Mouse (Mus musculus) kidney, postnatal 0 days (tissue): Measurements from ENCODE around the gene Sfxn2. TPM values are rescaled to one million over a fixed set of nuclear protein-coding genes. Genes with fewer than 3 reads are reported as not detected.

Experiments
- ATAC-seq: fragments of 200-750 bp; cut with Nextera tagmentation; replicated peaks from 2 replicates; pipeline ENCODE4 v1.8.0; 2017; ENCODE audit warnings: low read depth, moderate number of reproducible peaks, moderate TSS enrichment, moderate library complexity; ENCODE audit not compliant: low FRiP score
- DNase-seq: peaks from one replicate; pipeline ENCODE4 v3.0.0-alpha.2; 2016; ENCODE audit warnings: low spot score
- H3K27ac ChIP-seq: fragments of 300-500 bp; sonication (generic); 2 replicates; pipeline ENCODE4 v1.5.1; 2014; ENCODE audit warnings: mild to moderate bottlenecking
- H3K27me3 ChIP-seq: fragments of 300-500 bp; sonication (generic); 2 replicates; pipeline ENCODE4 v1.6.1; 2014; ENCODE audit warnings: low read length, mixed read lengths; ENCODE audit not compliant: insufficient read depth
- H3K36me3 ChIP-seq: fragments of 300-500 bp; sonication (generic); 2 replicates; pipeline ENCODE4 v1.6.1; 2014; ENCODE audit warnings: low read length, mixed read lengths; ENCODE audit not compliant: insufficient read depth
- H3K4me1 ChIP-seq: fragments of 300-500 bp; sonication (generic); replicated peaks from 2 replicates; pipeline ENCODE4 v1.6.1; 2014; ENCODE audit warnings: antibody characterized with exemption, low read length, mixed read lengths; ENCODE audit not compliant: insufficient read depth
- H3K4me2 ChIP-seq: fragments of 300-500 bp; sonication (generic); 2 replicates; pipeline ENCODE4 v1.6.1; 2014; ENCODE audit warnings: mild to moderate bottlenecking, low read length, moderate library complexity, mixed read lengths
- H3K4me3 ChIP-seq: fragments of 300-500 bp; sonication (generic); replicated peaks from 2 replicates; pipeline ENCODE4 v1.5.1; 2014; ENCODE audit warnings: low read depth, low read length
- H3K9ac ChIP-seq: fragments of 300-500 bp; sonication (generic); 2 replicates; pipeline ENCODE4 v1.6.1; 2014; ENCODE audit warnings: low read depth, low read length
- H3K9me3 ChIP-seq: fragments of 300-500 bp; sonication (generic); replicated peaks from 2 replicates; pipeline ENCODE4 v1.6.1; 2016; ENCODE audit warnings: low read length, inconsistent platforms, mixed read lengths
- CTCF ChIP-seq: IDR thresholded peaks from 2 replicates; pipeline ENCODE4 v1.5.1; 2016; ENCODE audit warnings: antibody characterized with exemption, low read depth, mild to moderate bottlenecking, moderate library complexity
- WGBS: fragments of 180-500 bp; shearing (Covaris S2); extraction: QIAGEN DNeasy Blood & Tissue Kit; methylation state at CpG from one replicate; pipeline ENCODE4 v1.1.7; 2014; 5-methylcytosine and 5-hydroxymethylcytosine counted together
- polyA plus RNA-seq: library from polyadenylated mRNA; unstranded; fragments of >200 nt; fragmentation: Nextera tagmentation; extraction: Ambion mirVana; gene quantifications from 2 replicates; pipeline ENCODE4 v1.2.1, GENCODE M21; 2015

The Sfxn2 gene
- polyA plus RNA-seq, 1 experiment from 2014 or later: 47.1 TPM

DNA sequence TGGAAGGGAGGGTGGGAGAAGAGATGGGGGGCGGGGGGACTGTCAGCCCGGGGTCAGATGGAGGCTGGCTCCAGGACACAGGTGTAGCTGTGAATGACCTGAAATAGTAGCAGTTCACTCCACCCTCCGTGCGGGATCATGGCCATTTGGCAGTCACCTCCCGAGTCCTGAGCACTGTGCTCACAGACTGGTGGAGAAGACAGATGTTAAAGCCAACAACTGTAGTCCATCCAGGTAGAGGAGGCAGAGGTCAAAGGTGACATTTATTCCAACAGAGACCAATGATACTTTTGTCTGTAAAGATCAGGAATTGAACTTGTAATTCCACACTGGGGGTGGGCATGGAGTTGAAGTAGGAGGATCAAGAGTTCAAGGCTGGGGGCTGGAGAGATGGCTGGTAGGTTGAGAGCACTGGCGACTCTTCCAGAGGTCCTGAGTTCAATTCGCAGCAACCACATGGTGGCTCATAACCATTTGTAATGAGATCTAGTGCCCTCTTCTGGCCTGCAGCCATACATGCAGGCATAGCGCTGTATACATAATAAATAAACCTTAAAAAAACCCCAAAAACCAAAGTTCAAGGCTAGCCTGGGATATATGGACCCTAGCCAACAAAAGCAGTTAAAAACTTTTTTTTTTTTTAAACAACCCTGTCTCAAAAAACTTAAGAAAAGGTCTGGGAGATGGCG, 19.7 kb downstream of the Sfxn2 start:
- no peak overlapping the region for H3K4me3 ChIP-seq
- TF ChIP-seq CTCF: peak; percentile 45
- H3K9me3 ChIP-seq: no peaks in the 10 kb centered on the region
- 90% methylated on average over 9 of the region's 9 CpGs for WGBS
- H3K4me2 ChIP-seq: no peak overlapping the region
- H3K4me1 ChIP-seq: no peaks in the 10 kb centered on the region
- peaks cover 22% of the 10 kb centered on the region; the same call in 1 of the 2 replicates for H3K36me3 ChIP-seq
- no peak overlapping the region for H3K9ac ChIP-seq
- no peaks in the 10 kb centered on the region for H3K27me3 ChIP-seq
- ATAC-seq (no peak), DNase-seq (no peak)
- no peak overlapping the region for H3K27ac ChIP-seq

- peaks cover 8% of the 10 kb centered on the region; the same call in 1 of the 2 replicates for H3K4me1 ChIP-seq
- no peak for DNase-seq
- H3K36me3 ChIP-seq: no peaks in the 10 kb centered on the region
- H3K9me3 ChIP-seq: no peaks in the 10 kb centered on the region
- H3K27ac ChIP-seq: no peak overlapping the region
- TF ChIP-seq CTCF: no peak
- H3K9ac ChIP-seq: no peak overlapping the region
- H3K4me2 ChIP-seq: peak overlapping the region; percentile 31
- 77% methylated on average over 4 of the region's 4 CpGs for WGBS
- H3K4me3 ChIP-seq: peak overlapping the region; percentile 12; the same call in 1 of the 2 replicates
- no peak for ATAC-seq
- no peaks in the 10 kb centered on the region for H3K27me3 ChIP-seq
These were observed 25.0 kb downstream of the Sfxn2 start for GRCm38 (mm10) chr19:46598187-46598586.

DNA sequence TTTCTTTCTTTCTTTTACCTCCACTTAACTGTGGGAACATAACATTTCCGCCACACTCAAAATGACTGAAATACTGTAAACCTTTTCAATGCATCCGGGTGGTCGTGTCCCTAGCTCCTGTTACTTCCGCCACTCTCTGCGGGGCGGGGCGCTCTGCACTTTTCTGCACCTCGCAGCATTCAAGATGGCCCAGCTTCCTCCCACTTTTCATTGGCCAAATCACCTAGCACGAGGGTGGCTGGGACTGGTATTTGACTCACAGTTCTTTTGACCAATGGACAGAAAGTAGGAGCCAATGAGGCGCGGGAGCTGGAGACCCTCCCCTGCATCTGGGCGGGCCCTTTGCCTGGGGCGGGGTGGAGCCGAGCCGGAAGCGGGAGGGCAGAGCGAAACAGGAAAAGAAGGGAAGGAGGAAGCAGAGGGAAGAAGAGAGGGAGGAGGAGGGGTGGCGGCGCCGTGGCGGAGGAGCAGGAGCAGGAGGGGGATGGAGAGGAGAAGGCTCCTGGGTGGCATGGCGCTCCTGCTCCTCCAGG, 25.6 kb downstream of the Sfxn2 start, which contains the start of gene Wbp1l:
TSS of gene Wbp1l (plus strand) at position 365 of the 533 bp plus-strand sequence.
- Histone ChIP-seq H3K4me3 (peak within 1 kb of the TSS; percentile 93), H3K4me1 (peaks cover 8% of the 10 kb centered on the region; the same call in 1 of the 2 replicates), H3K9me3 (no peaks in the 10 kb centered on the region), H3K9ac (peak within 1 kb of the TSS; percentile 84), H3K27me3 (no peaks in the 10 kb centered on the region), H3K4me2 (peak within 1 kb of the TSS; percentile 83), H3K36me3 (no peaks in the 10 kb centered on the region), H3K27ac (peak within 1 kb of the TSS; percentile 87)
- DNase-seq (peak; percentile 100), ATAC-seq (peak; percentile 98)
- no peak for TF ChIP-seq CTCF
- WGBS: under 1% methylated on average over 18 of the region's 22 CpGs

- ATAC-seq: peak; percentile 15; the same call in 1 of the 2 replicates
- TF ChIP-seq CTCF: no peak
- WGBS: 12% methylated on average over 22 of the region's 22 CpGs
These were observed 26.5 kb downstream of the Sfxn2 start for GRCm38 (mm10) chr19:46599375-46600256.

DNA sequence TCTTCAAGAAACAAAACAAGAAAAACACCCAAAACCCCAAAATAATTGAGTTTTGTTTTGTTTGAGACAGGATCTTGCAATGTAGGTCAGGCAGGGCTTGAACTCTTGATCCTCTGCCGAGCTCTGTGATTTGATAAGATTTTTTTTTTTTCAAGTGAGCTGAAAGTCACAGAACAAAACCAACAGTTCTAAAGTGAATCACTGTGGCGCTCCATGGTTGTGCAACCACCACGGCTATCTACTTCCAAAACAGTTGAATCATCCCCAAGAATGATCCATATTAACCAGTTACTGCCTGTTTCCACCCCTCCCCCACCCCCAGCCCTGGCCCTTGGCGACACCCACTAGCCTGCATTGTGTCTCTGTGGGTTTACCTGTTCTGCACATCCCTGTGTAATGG, 27.2 kb downstream of the Sfxn2 start:
- WGBS: 58% methylated on average over 4 of the region's 4 CpGs
- Histone ChIP-seq H3K9me3 (no peaks in the 10 kb centered on the region), H3K27me3 (no peaks in the 10 kb centered on the region), H3K4me1 (peaks cover 8% of the 10 kb centered on the region; the same call in 1 of the 2 replicates), H3K4me2 (peak overlapping the region; percentile 83), H3K4me3 (peak overlapping the region; percentile 93), H3K27ac (peak overlapping the region; percentile 87; the same call in 1 of the 2 replicates), H3K36me3 (no peaks in the 10 kb centered on the region), H3K9ac (peak overlapping the region; percentile 84; the same call in 1 of the 2 replicates)
- ATAC-seq (no peak), DNase-seq (no peak)
- no peak for TF ChIP-seq CTCF

More at GRCm38 (mm10) chr19:46599375-46600256, 26.5 kb downstream of the Sfxn2 start:
- H3K4me3 ChIP-seq: peak overlapping the region; percentile 93
- H3K4me2 ChIP-seq: peak overlapping the region; percentile 83
- H3K4me1 ChIP-seq: peaks cover 8% of the 10 kb centered on the region; the same call in 1 of the 2 replicates
- DNase-seq: peak; percentile 44
- H3K27ac ChIP-seq: peak overlapping the region; percentile 87
- H3K9me3 ChIP-seq: no peaks in the 10 kb centered on the region
- no peaks in the 10 kb centered on the region for H3K27me3 ChIP-seq
- H3K9ac ChIP-seq: peak overlapping the region; percentile 84
- no peaks in the 10 kb centered on the region for H3K36me3 ChIP-seq

GRCm38 (mm10) chr19:46601491-46601890, 28.3 kb downstream of the Sfxn2 start:
- DNase-seq: no peak
- Histone ChIP-seq H3K4me1 (peaks cover 8% of the 10 kb centered on the region; the same call in 1 of the 2 replicates), H3K4me3 (no peak overlapping the region), H3K9me3 (no peaks in the 10 kb centered on the region), H3K27me3 (no peaks in the 10 kb centered on the region), H3K36me3 (peaks cover 5% of the 10 kb centered on the region), H3K4me2 (peak overlapping the region; percentile 23; the same call in 1 of the 2 replicates), H3K9ac (no peak overlapping the region), H3K27ac (peak overlapping the region; percentile 60; the same call in 1 of the 2 replicates)
- no peak for TF ChIP-seq CTCF
- 36% methylated on average over 14 of the region's 14 CpGs for WGBS
- ATAC-seq: no peak
